Mouse (Mus musculus) monocyte, adult 5-6 weeks (primary cell): Measurements from ENCODE around the gene Dmwd. TPM values are rescaled to one million over a fixed set of nuclear protein-coding genes. Genes with fewer than 3 reads are reported as not detected.
A peak's percentile ranks its signal among the peaks of the same experiment; 100 is the strongest.

Experiments
- ATAC-seq: fragments of 153-309, 156-312 bp; replicated peaks from 2 replicates; pipeline ENCODE4 v1.8.0; 2017; ENCODE audit warnings: mild to moderate bottlenecking; ENCODE audit not compliant: low TSS enrichment, insufficient number of reproducible peaks, severe bottlenecking, poor library complexity, low FRiP score
- total RNA-seq: library from RNA; stranded (forward); fragments of 200-1000, 200-491, 200-594 nt; gene quantifications from 3 replicates; pipeline ENCODE4 v1.2.3, GENCODE M21; 2017

Dmwd gene
- total RNA-seq, result 0.39 to 3.2 TPM (median 0.43 TPM) in 3 replicates

DNA sequence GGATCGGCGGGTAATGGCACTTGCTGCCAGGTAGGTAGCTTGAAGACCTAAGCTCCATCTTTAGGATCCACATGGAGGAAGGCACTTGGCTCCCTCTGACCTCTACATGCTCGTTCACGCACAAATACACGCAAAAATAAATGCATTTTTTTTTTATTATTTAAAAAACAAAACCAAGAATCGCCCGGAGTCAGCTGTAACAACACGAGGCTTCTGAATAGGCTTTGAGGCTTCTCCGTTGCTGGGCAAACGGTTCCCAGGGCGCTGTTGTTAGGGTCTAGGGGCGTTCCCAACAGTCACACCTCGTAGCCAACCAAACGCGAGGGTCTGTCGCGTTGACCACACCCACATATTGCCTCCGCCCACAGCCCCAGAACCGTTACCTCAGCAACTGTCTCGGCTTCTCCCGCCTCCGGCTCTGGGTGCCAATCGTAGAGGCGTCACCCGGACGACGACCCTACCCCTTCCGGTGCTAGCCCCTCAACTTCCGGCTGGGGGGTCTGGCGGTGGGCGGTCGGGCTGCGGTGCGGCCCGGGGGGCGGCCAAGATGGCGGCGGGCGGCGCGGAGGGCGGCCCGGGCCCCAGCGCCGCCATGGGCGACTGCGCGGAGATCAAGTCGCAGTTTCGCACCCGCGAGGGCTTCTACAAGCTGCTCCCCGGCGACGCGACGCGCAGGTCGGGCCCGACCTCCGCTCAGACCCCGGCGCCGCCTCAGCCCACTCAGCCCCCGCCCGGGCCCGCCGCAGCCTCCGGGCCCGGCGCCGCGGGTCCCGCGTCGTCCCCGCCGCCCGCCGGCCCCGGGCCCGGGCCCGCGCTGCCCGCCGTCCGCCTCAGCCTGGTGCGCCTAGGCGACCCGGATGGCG lies at the start of gene Dmwd:
Gene Dmwd (plus strand): TSS at position 505 of the 863 bp plus-strand sequence.
- no peak for ATAC-seq

DNA sequence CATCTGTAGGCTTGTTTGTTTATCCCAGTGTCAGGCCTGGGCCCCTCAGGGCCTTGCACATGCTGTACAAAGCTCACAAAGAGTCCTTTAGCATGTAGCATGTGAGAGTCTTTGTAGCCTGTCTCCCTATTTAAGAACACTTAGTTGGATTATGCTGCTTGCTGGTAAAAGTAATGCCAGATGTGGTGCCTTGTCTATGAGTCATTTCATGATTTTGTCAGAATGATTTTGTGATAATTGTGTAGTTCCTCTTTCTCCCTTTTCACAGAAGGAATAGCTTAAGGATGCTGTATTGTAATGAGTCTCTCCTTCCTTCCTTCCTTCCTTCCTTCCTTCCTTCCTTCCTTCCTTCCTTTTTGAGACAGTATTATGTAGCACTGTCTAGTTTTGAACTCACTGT lies 48.0 kb upstream of the Dmwd start:
- no peak for ATAC-seq

DNA sequence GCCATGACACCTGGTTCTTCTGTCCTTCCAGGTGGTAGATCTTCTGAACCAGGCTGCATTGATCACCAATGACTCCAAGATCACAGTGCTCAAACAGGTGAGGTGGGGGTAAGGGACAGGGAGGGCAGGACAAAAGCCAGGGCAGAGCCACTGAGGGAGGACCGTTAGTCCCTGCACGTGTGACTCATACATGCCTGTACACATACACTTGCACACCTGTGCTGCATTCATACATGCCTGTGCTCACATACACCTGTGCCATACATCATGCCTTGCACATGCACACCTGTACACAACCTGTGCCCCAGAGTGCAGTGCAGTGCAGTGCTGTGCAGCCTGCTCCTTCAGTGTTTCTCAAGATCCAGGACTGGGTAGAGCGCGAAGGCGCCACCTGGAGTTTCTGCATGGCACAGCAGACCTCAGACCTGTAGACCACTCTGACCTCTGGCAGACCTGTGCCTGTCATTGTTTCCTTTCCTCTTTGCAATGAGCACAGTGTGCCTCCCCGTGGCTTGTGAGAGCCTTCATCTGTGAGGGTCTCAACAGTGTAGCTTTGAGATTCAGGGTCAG lies 46.9 kb upstream of the Dmwd start:
- ATAC-seq, result peak; percentile 33; the same call in 1 of the 2 replicates

DNA sequence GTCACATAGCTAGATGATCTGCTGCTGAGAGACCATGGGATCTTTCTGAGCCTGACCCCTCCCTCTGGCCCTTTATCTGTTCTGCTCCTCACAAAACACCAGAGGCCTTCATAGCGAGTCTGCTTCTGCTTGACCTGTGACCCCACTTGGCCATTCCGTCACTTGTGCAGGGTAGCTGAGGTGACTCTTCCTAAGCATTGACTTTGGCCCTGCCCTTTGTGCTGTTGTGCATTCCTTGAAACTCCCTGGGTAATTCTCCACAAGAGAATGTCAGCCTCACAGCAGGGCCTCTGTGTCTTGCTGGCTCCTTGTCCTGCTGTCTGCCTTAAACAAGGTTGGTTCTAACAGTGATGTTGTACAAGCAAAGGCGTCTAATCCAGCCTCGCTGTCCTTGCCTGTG lies 44.4 kb upstream of the Dmwd start:
- no peak for ATAC-seq

DNA sequence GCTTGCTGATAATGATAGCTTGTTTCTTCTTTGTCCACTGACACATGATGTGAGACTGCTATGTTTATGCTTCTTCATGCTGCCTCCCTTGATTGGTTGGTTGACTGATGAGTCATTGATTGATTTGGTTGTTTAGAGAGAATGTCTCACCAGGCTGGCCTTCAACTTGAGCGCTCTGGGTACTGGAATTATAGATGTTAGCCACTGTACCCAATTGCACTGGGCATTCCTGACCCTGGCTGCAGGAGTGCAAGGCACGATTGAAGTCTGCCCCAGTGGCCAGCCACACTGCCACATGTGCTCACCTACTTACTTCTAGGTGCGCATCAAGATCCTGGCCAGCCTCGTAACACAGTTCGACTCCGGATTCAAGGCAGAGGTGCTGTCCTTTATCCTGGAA lies 31.4 kb upstream of the Dmwd start:
- no peak for ATAC-seq

DNA sequence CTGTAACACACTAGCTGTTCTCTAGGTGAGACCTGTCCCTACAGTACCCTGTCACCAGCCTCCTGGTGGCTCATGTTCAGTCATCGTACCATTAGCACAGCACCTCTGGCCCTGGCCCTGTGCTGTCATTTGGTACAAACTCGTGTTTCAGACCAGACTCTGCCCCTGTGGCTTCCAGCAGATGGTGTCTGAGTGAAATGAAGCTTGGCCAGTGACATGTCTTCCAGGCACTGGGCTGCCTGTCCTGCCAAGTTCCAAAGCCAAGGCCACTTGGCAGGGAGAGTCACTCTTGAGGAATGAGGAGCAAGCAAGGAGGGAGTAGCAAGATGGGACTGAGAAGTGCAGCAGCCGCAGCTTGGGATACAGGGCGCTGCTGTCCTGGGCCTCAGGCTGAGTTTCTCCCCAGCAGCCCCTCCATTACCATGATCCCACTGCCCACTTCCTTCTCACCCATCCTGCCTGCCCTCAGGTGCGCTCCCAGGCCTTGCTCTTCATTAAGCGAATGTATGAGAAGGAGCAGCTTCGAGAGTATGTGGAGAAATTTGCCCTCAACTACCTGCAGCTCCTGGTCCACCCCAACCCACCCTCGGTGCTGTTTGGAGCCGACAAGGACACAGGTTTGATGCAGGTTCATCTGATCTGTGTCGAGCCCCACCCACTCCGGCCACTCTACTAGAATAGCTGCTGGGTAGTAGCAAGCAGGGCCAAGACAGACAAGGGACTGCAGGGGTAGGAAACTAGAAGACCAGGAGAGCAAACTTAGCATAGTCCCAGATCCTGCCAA lies 29.5 kb upstream of the Dmwd start:
- no peak for ATAC-seq

DNA sequence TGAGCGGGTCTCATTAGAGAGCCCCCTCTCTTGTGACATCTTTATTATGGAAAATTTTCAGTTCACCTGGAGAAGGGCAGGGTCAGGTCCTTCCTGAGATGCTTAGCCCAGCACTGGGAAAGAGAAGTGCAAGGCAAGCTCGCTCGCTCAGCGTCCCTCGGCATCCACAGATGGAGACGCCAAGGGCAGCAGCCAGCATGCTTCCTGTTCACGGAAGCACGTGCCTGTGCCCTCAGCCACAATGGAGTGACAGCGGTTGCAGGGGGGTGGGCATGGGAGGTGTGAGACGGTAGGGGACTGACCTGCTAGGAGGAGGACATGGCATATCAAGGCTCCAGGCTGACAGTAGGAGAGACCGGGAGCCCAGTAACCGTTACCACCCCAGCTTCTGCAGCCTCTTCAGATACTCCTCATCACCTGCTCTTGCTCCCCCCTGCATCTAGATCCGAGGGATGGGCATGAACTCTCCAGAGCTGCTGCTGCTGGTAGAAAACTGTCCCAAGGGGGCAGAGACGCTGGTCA lies 28.0 kb upstream of the Dmwd start:
- no peak for ATAC-seq

DNA sequence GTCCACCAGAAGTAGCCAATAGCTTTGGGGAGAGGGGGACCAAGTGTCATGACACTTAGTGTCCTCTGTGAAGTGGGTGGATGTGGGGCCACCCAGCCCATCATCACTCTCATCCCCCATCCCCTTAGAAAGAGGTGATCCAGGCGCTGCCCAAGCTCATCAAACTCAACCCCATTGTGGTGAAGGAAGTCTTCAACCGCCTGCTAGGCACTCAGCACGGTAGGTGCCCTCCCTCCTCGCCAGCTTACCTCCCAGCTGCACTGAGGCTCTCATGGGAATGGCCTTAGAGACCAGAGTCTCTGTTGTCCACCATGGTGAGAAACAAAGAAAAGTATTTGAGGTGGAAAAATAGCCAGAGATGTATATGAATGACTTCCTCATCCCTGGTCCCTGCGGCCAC lies 26.8 kb upstream of the Dmwd start:
- no peak for ATAC-seq

DNA sequence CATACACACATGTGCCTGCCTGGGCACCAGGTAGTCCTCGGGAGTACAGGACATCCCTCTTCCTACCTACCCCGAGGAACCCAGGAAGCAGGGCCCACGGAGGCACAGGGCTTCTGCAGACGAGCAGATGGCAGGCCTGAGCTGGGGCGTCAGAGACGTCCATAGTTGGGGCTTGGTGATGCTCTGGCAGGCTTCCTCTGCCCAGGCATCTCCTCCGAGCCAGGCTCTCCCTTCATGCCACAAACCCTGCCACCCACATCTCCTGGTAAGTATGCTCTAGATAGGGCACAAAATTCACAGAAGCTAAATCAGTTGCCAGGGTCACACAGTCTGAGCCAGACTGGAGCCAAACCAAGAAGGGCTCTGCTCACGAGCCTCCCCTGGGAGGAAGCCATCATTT lies 25.9 kb upstream of the Dmwd start:
- no peak for ATAC-seq

DNA sequence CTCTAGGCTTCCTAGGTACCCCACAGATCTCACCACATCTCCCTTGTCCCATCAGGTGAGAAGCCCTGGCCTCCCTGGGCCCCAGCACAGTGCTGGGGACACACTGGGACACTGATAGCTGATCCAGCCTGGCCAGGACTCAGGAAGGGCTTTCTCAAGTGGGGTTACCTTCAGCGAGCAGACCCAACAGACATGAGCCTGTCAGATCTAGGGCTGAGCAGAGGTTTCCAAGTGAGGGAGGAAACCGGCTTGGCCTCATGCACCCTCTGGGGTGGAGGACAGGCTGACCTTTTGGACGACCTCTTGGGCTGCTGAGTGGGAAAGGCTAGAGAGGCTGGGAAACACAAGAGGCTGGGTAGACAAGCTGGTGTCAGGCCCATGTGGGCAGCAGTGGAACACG lies 24.9 kb upstream of the Dmwd start:
- ATAC-seq, result no peak

DNA sequence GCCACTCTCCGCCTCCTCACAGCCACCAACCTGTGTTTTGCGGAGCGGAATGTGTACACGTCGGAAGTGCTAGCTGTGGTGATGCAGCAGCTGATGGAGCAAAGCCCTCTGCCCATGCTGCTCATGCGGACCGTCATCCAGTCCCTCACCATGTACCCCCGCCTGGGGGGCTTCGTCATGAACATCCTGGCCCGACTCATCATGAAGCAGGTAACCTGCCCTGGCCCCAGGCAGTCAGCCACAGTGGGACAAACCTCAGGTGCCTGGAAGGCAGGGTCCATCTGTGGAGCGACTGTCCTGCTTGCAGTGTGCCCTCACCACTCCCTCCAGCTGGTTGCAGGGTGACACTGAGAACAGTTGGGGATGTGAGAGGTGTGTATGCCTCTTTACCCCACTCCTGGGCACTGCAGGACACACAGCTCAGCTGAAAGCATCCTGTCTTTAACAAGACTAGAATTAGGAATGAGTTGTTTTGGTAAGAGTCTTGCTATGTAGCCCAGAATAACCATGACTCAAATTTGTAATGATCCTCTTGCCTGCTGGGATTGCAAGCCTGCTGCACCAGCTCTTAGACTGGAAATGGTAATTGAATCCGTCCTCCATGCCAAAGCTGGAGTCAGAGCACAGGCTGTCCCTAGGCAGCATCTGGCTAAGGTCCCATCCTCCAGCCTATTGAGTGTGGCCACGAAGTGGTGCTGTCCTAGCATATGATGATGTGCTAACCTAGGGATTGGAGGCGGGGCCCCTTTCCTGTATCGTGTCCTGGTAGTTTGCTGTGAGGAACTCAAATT lies 23.5 kb upstream of the Dmwd start:
- ATAC-seq, result no peak

DNA sequence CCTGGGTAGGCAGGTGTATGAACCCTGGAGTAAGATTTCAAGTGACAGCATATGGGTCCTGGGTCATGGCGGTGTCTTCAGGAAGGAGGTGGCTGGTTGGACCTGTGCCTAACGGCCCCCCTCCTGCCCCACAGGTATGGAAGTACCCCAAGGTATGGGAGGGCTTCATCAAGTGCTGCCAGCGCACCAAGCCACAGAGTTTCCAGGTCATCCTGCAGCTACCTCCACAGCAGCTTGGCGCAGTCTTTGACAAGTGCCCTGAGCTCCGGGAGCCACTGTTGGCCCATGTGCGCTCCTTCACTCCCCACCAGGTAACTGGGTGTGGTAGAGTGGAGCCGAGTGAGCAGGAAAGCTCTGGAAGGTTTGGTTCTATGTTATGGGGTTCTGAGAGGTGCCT lies 22.9 kb upstream of the Dmwd start:
- ATAC-seq, result no peak

DNA sequence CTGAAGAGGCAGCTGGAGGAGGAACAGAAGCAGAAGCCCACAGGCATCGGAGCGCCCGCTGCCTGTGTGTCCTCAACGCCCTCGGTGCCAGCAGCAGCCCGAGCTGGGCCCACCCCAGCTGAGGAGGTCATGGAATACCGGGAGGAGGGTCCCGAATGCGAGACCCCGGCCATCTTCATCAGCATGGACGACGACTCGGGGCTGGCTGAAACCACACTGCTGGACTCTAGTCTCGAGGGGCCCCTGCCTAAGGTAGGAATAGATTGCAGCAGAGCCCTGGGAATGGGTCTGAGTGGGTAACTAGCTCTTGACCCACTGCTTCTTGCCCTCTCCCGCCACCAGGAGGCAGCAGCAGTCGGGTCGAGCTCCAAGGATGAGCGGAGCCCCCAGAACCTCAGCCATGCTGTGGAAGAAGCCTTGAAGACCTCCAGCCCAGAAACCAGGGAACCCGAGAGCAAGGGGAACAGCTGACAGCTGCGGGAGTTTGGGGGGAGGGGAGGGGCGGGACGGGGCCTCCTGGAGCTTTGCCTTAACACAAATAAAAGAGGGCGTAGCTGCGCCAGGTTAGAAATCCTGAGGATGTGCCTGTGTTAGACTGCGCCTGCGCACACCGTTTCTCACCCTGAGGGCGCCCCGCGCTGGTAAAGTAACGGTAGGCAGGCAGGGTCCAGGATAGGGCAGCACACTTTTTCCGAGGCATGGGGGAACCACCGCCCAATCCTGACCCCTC lies 21.8 kb upstream of the Dmwd start, which contains the start of gene Rsph6a:
Gene Rsph6a (plus strand): TSS at position 644 of the 730 bp plus-strand sequence.
- ATAC-seq, result no peak

DNA sequence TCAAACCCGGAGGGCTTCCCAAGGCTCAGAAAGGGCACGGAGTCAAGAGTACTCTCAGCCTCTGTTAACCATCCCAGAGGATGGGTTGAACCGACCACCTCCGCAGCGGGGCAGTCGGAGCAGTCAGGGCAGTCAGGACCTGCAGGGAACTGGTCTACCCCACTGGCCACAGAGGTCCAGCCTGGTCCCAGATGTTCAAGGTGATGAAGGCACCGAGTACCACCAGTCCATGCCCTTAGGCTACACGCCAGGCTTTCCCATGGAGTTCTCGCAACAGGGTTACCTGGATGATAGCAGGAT lies 21.3 kb upstream of the Dmwd start:
- ATAC-seq, result no peak

DNA sequence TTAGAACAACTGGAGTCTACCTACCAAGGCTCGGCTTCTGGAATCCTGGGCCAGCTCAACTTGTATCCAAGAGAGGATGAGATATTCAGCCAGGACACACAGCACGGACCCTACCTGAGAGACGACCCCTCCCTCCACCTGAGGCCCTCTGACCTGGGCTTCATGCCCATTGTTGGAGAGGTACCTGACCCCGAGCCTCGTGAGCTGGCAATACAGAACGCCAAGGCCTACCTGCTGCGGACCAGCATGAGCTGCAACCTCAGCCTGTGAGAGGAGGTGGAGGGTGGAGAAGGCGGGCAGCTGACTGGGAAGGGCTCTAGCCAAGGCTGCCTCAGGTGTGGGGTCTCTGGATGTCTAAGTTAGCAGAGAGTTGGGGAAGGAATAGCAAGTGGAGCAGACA lies 20.9 kb upstream of the Dmwd start:
- ATAC-seq, result no peak

DNA sequence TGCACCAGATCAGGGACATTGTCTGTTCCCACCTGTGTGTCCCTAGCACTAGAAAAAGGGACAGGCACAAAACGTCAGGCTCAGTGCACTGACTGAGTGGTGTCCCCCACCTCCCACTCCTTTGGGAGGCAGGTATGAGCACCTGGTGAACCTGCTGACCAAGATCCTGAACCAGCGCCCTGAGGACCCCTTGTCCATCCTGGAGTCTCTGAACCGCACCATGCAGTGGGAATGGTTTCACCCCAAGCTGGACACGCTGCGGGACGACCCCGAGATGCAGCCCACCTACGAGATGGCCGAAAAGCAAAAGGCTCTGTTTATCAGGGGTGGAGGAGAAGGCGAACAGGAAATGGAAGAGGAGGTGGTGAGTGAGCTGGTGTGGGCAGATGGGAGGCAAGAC lies 18.6 kb upstream of the Dmwd start:
- no peak for ATAC-seq

DNA sequence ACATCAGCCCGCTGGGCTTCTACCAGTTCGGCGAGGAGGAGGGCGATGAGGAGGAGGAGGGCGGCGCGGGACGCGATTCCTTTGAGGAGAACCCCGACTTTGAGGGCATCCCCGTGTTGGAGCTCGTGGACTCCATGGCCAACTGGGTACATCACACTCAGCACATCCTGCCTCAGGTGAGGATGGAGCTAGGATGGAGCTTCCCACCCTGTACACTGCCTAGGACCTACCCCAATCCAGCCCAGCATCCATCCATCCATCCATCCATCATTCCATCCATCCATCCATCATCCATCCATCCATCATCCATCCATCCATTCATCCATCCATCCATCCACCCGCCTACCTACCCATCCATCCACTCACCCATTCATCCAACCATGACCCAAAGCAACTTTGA lies 10.1 kb upstream of the Dmwd start:
- ATAC-seq, result no peak

DNA sequence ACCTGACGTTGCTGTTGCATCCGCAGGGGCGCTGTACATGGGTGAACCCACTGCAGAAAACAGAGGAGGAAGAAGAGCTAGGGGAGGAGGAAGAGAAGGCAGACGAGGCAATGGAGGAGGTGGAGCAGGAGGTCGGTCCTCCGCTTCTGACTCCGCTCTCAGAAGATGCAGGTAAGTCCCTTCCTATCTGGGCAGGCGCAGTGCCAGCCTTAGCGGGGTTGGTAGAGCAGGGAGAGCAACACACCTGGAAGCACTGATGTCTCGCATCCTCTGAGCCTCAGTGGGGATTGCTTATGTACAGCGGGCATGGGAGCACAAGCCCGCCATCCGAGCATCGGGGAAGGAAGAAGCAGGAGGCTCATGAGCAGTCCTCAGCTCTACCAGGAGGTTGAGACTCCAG lies 9.0 kb upstream of the Dmwd start:
- ATAC-seq, result peak; percentile 25; the same call in 1 of the 2 replicates
